Mouse (Mus musculus): ENCODE measurements around the gene Ptk7.

DNA sequence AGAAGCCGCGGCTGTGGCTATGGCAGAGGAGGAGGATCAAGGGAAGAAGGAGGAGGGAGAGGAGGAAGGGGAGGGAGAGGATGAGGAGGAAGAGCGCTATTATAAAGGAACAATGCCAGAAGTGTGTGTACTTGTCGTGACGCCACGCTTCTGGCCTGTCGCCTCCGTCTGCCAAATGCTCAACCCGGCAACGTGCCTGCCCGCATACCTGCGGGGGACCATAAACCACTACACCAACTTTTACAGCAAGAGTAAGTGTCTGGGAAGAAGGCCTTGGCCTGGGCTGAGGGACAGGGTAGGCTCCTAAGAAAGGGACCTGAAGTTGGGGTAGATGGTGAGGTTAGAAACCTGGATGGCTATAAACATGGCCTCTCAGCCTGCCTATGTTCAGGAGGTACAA is 32.7 kb upstream of the Ptk7 start:
- TF ChIP-seq CTCF (IDR thresholded peaks at IDR 0.05; ENCODE audit: borderline replicate concordance, control insufficient read depth, extremely low read depth, insufficient read depth, low read length, poor library complexity) (no peak), POLR2A (IDR thresholded peaks at IDR 0.05; ENCODE audit: control insufficient read depth, extremely low read depth, insufficient read depth, low read length, poor library complexity) (no peak)
